Mouse (Mus musculus) cerebellum, adult 8-10 months (tissue): ENCODE data around the gene Henmt1.

ENCODE experiments used
- DNase-seq: peaks from one replicate; pipeline ENCODE4 v3.0.0; 2022

Henmt1 gene

DNA sequence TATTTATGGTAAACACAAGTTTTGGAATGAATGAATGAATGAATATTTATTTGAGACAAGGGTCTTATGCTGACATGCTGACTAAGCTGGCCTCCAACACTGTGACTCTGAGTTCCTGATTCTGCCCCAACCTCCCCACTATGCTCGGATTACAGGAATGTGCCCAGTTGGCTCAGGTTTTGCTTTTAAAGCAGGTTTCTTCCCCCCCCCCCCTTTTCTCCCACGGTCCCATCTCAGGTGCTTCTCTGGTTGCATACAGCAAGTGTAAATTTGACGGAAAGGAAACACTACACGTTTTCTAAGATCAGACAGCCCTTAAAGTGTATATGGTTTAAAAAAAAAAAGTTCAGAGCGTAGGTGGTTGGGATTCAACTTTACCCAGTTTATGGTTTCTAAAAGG lies at the start of gene Henmt1:
Gene Henmt1, plus strand, starts transcription at position 301 of the 400 bp plus-strand sequence.
- no peak for DNase-seq

DNA sequence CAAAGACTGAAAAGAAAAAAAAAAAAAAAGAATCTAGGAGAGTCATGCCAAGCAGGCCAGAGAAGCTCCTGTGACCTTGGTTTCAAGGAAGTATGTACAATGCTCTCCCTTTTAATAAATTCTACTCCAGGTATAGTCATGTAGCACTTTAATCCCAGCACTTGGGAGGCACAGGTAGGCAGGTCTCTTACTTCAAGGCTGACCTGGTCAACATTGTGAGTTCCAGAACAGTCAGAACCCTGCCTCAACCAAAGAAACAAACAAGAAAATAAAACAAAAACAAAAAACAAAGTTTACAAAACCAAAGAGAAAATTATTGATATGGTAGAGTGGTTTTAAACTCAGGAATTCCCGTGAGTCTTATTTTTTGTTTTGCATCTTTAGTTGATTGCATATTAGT lies 49.8 kb upstream of the Henmt1 start, which contains the start of gene Fndc7:
Gene Fndc7, minus strand, starts transcription at position 101 of the 400 bp plus-strand sequence.
- no peak for DNase-seq

DNA sequence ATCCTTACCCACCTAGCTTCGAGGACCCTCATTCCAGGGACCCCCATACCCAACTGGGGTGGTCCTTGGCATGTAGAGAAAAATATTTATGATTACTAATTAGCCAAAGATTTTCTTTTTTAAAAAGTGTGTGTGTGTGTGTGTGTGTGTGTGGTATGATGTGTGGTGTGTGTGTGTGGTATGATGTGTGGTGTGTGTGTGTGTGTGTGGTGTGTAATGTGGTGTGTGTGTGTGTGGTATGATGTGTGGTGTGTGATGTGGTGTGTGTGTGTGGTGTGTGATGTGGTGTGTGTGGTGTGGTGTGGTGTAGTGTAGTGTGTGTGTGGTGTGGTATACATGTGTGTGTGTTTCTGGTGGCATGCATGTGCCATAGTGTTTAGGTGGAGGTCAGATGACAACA lies 47.6 kb upstream of the Henmt1 start:
- DNase-seq: no peak

DNA sequence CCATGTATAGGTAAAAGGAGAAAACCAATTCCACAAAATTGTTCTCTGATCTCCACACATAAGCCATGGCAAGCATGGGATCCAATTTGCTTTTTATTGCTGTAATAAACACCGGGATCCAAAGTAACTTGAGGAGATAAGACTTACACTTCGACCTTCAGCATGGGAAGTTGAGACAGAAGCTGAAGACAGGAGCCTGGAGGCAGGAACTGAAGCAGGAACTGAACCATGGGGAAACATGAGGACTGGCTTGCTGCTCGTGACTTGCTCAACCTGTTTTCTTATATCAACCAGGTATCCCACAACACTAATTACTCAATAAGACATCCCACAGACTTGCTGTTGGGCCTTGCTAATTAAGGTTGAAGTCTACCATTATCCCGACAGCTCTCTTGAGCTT lies 46.8 kb upstream of the Henmt1 start:
- DNase-seq: no peak

DNA sequence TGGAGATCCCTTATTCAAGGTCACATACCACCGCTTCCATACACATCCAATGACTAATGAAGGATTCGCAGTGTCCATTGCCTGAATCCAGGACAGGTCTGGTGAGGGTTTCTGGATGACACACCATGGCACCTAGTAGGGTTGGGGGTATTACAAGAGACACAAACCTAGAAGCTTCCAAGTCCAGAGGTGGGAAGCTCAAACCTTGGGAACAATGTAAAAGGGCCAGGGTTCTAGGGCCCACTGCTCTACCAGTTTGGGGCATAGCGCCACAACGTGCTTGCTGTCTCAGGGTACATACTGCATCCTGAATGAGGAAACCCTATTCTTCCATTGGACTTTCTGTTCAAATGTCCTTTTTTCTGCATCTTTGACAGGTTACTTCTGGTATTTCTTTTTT lies 41.0 kb upstream of the Henmt1 start:
- DNase-seq: no peak

DNA sequence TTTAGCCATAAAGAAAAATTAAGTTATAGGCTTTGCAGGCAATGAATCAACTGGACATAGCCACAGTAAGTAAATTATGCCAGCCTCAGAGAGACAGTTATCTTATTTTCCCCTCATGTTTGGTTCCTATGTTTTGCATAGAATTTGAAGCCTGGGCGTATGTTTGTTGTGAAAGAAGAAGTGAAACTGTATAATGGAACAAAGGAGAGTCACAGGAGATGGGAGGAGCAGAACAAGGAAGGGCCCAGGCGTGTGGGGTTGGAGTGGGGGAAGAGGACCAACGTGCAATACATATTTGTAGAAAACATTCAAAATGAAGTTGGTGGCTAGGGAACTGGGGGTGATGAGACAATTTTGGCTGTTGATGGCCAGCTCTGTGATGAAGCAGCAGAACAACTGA lies 39.5 kb upstream of the Henmt1 start:
- DNase-seq: no peak

DNA sequence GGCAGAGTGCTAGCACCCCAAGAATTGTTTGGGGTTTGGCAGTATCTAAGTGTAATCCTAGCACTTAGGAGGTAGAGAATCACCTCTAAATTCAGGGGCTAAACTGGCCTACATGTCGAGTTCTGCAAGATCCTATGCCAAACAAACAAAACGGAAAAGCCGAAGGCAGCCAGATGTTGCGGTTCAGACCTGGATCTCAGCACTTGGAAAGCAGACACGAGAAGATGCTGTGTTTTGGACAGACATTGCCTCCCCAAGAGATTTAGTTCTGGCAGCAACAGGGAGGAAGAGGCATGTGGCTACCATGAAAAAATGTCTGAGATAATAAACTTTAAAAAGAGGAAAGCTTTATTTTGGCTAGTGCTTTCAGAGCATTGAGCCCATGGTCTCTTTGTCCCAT lies 39.0 kb upstream of the Henmt1 start:
- no peak for DNase-seq

DNA sequence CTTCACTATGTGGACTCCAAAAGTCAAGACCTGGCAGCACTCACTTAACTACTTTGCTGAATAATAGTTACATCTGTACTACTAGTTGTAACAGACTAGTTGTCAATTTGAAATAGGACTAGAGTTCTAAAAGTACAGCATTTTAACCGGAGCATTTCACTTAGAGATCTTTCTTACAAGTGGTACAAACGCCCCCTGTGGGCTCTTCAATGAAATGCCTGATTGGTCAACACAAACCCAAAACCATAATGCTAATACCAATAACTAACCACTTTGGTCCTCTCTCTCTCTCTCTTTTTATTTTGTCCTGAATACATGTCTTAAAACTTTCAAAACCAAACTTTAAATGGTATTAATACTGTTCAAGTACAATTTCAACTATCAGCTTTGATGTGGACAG lies 37.6 kb upstream of the Henmt1 start:
- no peak for DNase-seq

DNA sequence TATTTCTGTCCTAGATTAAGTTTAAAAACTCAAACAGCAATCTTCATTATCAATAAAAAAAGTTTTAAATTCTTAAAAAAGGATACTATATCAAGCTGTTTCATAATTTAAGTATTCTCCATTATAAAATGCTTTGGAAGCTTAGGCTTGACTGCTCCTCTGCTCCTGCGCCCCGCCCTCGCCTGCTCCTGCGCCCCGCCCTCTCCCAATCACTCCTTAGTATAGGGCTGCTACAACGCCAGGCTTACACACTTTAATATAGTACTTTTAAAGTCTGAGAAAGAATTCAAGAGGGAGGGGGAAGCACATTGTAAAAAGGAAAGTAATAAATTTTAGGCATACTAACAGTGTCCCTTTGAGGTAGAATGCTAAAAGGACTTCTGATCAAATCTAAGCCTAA lies 36.7 kb upstream of the Henmt1 start:
- no peak for DNase-seq

DNA sequence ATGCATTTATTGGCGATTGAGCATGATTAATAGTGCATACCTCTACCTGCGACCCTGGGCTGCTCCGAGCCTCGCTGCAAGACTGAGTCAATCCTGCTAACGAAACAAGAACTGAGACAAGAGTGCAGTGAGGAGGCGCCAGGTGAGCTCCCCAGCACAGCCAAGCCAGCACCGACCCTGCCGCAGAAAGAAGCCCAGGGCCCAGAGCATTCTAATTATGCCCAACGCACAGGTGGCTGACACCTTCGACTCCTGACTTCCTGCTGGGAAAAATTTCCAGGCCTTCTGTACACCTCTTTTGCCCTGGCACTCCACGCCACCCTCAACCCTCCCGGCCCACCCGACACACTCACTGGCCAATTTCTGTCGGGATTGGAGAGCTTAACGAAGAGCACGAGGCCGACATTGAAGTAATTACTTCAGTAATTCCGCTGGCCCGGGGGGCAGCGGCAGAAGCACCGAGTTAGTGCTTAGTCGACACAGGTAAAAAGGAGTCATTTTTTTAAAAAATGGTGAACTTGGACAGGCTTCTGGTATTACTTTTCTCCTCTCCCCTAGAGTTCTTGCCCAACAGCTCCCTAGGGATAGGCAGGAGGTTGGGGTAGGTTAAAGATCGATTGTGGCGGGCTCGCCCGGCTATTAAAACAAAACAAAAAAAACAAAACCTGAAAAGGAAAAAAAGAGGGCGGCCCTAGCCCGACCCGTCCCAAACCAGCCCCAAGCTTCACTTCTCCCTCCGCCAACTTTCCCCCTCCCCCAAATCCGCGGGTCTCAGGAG lies 29.2 kb upstream of the Henmt1 start:
- DNase-seq: peak; percentile 83

DNA sequence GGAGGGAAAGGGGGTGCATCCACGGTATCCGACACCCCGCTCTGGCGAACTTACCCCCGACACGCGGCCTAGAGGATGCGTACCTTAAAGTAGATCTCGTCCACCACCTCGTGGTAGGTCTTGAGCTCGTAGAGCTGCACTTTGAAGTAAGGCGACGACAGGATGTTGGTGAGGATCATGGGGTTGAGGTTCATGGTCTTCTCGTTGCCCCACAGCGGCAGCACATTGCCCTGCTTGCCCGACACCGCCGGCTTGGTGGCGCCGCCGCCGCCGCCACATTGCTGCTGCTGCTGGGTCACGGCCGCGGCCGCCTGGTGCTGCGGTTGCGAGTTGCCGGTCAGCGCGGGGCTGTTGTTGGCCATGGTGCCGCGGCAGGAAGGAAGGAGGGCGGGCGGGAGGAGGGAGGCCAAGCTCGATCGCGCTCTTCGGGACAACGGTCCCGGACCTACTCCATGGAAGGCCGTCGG lies 28.6 kb upstream of the Henmt1 start:
- DNase-seq: peak; percentile 52

DNA sequence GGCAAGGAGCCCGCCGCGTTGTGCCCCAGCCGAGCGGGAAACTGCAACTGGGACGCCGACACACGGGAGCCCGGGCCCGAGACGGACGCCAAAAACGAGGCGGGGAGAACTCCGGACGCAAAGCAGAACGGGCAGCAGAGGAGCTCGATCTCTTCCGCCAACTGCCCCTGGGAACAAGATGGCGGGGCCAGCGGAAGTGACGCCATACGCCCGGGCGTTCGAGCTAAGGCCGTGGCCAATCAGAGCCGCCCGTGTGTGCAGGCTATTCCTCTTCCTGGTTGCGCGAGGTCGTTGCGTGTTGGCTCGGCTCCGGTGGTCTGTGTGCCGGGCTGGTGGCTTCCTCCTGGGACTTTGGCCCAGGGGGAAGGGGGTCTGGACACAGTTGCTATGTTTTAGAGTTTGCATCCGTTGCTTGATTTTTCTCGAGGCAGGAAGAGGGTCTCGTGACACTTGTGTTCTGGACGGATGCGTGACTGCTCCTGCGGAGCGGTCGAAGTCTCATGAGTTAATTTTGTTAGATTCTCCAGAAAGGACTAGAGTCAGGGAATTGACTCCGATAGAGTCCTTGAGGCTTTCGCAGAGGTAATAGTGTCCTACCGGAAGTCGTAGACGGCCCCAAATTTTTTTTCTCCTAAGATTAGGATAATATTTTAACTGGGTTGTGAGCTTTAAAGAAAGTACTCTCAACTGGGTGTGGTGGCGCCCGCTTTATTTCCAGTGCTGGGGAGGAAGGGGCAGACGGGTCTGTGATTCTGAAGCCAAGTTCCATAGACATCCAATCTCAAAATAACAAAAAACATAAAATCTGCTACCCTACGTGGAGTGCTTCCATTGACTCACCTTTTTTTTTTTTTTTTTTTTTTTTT lies 27.9 kb upstream of the Henmt1 start, which contains the start of gene Prpf38b:
Gene Prpf38b, minus strand, starts transcription at position 180 of the 866 bp plus-strand sequence.
- DNase-seq: peak; percentile 90

DNA sequence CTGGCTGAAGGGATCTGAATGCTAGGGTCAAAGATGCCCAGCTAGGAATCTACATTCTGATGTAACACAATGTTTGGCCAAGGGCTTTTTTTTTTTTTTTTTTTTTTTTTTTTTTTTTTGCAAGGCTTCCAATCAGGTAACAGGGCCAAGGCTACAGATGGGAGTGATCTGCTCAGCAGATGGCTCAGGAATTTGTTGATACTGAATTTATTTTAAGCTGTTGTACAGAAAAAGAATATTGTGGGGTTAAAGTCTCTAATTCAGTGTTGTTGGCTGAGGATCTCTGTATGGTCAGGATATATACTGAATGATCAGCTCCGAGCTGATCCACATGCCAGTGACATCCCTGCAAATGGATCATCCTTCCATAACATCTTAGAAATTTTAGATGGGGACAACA lies 23.7 kb upstream of the Henmt1 start:
- DNase-seq: peak; percentile 63

DNA sequence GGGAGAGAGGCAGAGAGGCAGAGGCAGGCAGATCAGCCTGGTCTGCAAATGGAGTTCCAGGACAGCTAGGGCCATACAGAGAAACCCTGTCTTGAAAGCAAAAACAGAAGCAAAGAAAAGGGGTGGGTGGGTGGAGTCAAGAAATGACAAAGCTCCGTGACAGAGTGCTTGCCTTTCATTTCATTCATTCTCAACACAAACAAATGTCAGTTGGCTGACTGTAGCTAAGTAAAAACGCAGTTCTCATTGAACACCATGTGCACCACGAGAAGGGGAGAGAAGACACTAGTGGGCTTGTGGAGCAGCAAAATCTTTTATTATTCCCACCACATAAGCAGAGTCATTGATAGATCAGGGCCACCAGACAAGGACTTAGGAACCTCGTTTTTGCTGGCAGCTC lies 22.8 kb upstream of the Henmt1 start:
- DNase-seq: no peak

DNA sequence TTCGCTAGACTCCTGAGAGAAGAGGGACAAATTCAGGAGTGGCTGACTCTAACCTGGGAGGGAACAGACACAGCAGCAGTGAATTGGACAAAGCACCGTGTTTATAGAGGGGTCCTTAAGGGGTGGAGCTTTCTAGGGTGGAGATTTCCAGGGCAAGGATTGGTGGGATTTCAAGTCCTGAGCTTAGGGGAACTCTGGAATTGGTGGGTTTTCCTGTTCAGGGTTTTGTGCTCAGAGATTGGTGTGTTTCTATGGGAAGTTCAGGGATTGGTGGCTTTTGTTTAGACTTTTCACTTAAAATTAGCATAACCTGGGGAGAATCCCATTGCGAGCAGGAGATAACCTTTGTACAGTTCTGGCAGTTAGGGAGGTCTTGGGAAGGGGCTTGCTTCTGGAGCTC lies 21.7 kb upstream of the Henmt1 start:
- no peak for DNase-seq

DNA sequence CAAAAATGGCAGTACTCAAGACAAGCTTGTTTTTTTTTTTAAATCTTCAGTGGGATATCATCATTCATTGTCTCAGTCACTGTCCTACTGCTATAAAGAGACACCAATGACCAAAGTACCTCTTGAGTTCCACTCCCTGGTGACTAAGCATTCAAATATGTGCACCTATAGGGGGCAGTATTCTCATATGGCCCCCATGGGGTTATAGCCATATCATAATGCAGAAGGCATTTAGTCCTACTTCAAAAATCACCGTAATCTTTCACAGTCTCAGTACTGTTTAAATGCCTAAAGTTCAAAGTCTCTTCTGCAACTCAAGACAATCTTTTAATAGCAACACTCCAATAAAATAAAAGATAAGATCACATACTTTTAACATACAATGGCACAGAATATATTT lies 20.8 kb upstream of the Henmt1 start:
- no peak for DNase-seq

DNA sequence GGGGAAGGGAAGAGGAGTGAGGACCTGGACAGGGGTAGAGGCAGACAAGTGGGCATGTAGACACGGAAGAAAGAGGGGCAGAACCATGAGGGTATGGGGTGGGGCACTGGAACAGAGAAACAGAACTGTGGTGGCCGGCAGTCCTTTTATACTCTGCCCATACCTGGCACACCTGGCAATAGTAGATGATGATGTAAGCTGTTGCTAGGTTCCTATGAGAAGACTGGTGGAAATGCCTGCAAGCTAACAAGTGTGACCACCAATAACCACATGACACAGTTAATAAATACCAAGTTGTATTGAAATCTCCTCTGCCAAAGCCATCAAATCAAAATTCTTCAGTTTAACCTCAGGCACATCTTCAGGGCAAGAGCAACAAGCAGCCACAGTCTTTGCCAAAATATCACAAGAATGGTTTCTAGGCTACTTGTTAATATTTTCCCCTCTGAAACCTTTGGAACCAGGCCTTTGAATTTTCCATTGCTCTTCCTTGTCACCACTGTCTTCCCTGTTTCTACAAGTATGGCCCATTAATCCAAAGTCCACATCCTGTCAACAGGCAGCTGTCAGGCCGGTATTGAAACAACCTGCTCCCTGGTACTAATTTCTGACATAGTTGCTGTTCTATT lies 19.1 kb upstream of the Henmt1 start:
- no peak for DNase-seq

DNA sequence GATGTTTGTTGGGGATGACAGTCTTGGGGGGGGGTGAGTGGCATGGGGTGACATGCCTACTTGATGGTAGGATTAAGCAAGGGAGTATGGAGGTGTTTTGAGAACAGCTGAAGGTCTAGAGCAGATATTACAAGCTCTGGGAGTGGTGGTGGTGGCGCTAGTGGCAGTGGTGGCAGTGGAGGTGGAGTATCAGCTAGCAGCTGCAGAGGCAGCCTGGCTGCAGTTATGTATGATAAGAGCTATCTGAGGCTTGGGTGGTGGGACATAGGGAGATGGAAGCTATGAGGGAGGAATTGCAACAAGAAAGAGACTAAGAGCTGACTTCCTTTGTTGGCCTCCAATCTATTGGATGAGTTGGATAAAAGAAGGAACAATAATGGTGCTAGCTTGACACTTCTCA lies 17.9 kb upstream of the Henmt1 start:
- DNase-seq: no peak

DNA sequence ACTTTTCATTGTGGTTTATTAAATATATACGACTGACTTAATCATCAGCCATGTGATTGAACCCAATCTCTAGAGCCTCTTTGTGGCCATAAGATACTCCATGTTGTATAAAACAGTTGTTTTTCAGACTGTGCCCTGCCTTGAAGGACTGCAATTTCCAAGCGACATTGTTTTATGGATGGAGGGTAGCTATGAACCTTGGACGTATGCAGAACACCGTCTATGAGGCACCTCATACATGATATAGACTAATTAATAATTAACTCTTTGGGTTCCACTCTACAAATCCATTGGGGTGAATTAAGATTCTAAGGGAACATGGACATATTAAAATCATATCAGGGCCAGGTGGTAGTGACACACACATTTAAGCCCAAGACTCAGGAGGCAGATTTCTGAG lies 14.0 kb upstream of the Henmt1 start:
- DNase-seq: no peak

DNA sequence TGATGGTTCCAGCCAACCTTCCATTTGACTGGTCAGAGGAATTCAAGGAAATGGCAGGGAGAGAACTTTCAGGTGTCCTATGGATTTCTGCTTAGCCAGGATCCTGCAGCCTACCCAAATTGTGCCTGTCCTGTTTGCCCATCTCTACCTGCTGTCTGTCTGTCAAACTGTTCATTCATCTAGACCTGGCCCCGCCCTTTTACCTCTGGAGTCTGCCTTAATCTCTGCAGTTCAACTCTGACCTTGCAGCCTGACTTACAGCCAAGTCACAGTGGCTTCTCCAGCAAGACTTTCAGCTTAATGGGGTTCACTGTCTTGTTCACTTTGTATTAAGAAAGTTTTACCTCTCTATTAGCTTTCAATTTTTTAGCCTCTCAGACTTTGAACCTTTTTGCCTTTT lies 13.4 kb upstream of the Henmt1 start:
- no peak for DNase-seq

DNA sequence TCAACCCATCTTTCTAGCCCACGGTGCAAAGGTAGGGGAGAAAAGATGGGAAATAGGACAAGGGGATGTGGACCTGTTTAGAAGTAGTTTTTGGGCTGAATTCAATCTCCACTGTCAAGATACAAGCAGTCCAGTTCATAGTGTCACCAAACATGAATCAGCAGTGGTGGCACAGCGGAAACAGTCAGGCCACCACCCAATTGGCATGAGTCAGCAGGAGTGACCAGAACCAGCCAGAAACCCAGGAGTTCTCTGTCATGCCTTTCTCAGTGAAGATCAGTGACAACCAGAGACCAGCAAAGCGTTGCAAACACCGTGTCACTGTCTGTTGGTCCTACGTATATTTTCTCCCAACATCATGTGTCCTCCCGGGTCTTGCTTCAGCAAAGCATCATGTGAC lies 6.1 kb upstream of the Henmt1 start:
- no peak for DNase-seq

DNA sequence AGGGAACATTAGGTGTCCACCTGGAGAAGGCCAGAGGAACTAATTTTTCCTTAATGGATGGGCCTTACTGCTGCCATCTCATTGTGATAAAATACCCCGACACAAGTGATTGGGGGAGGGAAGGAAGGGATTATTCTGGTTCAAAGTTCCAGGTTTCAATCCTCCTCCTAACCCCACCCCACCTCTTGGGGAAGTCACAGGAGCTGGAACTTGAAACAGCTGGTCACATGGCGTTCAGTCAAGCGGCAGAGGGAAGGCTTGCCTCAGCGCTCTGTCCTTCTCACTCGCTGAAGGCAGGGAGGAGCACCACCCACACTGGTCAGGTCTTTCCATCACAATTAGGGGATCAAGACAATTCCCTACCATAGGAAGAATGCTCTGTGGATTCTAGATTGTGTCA lies 982 bp upstream of the Henmt1 start:
- no peak for DNase-seq

DNA sequence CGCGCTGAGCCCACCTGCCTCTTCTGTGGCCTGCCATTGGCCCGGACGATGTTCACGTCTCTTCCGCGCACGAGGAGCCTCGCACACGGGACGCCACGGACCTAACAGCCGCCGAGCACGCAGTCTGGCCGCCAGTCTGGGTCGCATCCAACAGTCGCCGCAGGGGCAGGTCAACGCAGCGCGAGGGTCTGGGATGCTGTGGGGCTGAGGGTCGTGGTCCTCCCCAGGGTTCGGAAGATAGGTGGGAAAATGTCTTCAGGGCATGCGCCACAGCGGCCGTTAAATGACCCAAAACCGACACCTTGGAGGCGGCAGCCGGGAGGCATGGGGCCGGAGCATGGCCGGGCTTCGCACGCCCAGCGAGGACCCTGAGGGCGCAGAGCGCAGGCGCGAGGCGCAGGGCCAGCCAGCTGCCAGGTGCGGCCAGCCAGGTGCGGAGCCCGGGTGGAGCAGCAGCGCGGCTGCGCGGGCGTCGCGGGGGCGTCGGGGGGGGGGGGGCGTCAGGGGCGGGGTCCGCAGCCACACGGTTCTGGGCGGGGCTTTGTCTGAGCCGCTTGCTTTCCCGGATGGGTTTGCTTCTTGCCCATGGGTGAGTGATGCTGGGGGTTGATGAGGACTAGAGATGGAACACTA lies 444 bp downstream of the Henmt1 start, which contains the start of gene Gm9857:
Gene Gm9857, minus strand, starts transcription at position 445 of the 633 bp plus-strand sequence.
- DNase-seq: no peak
